Mouse (Mus musculus): ENCODE data around the gene Trp53bp2. TPM values are rescaled to one million over a fixed set of nuclear protein-coding genes. Genes with fewer than 3 reads are reported as not detected.
A peak's percentile ranks its signal among the peaks of the same experiment; 100 is the strongest.

Trp53bp2 gene
- polyA plus RNA-seq, 1 experiment from 2014 or later = 12.3 TPM

DNA sequence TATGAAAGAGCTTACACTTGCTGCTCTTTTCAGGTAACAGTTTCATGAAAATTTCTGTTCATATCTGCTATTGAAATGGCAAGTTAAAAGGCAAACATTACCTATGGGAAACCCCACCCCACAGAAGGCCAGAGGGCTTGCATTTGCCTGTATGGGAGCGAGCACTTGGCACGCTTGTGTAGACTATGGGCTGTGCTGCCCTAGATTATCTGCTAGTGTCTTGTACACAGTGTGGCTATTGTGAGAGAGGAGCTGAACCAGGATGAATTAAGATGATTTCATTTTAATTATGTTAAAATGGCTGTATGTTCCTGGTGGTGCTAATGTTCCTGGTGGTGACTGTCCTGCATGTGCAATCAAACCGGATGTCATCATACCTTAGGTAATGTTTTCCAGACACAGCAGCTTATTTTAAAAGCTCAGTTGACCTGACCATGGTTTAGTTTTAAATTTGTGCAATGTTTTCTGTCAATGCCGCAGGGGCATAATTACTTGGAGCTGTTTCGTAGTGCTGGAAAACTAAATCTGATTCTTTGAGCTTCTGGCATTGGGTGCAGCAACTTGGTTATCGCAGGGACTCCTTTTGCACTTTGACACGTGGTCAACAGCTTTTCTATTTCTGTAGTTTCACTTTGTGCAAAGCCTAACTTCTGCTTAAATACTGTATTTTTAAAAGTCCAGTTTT is 3.8 kb downstream of the Trp53bp2 start:
- ATAC-seq (replicated peaks; ENCODE audit: low FRiP score) (no peak), DNase-seq (ENCODE audit: low spot score) (no peak)
- 66% methylated on average over 7 of the region's 7 CpGs for WGBS
- Histone ChIP-seq H3K9me3 (ENCODE audit: control insufficient read depth, low read length) (no peaks in the 10 kb centered on the region), H3K4me1 (replicated peaks; ENCODE audit: control insufficient read depth, insufficient read depth, low read length) (peaks cover 7% of the 10 kb centered on the region), H3K4me3 (ENCODE audit: low read depth, low read length) (no peak overlapping the region), H3K36me3 (ENCODE audit: control insufficient read depth, insufficient read depth, low read length) (no peaks in the 10 kb centered on the region), H3K27me3 (replicated peaks; ENCODE audit: control insufficient read depth, insufficient read depth, low read length) (no peaks in the 10 kb centered on the region), H3K9ac (ENCODE audit: low read depth, low read length) (no peak overlapping the region), H3K4me2 (peak overlapping the region; percentile 10; the same call in 1 of the 2 replicates), H3K27ac (ENCODE audit: low read depth, low read length) (no peak overlapping the region)

DNA sequence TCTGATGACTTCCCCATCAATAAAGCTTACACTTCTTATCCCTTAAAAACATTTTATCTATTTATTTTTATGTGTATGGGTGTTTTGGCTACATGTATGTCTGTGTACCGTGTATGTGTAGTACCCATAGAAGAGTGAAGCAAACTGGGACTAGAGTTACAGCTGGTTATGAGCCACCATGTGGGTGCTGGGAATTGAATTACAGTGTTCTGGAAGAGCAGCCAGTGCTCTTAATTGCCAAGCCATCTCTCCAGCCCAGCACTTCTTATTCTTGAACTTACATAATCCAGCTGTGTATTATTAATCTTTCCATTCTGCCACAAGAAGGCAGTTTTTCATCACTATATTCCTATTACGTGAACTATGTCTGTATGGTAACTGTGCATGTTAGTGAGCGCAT is 10.5 kb downstream of the Trp53bp2 start:
- H3K9ac ChIP-seq (ENCODE audit: low read depth, low read length) = no peak overlapping the region
- no peaks in the 10 kb centered on the region for H3K9me3 ChIP-seq (ENCODE audit: control insufficient read depth, low read length)
- no peak for ATAC-seq (replicated peaks; ENCODE audit: low FRiP score)
- no peak overlapping the region for H3K4me3 ChIP-seq (ENCODE audit: low read depth, low read length)
- no peak overlapping the region for H3K4me2 ChIP-seq
- 81% methylated on average over 3 of the region's 3 CpGs for WGBS
- no peaks in the 10 kb centered on the region for H3K27me3 ChIP-seq (replicated peaks; ENCODE audit: control insufficient read depth, insufficient read depth, low read length)
- no peaks in the 10 kb centered on the region for H3K36me3 ChIP-seq (ENCODE audit: control insufficient read depth, insufficient read depth, low read length)
- H3K27ac ChIP-seq (ENCODE audit: low read depth, low read length) = no peak overlapping the region
- no peak for DNase-seq (ENCODE audit: low spot score)
- H3K4me1 ChIP-seq (replicated peaks; ENCODE audit: control insufficient read depth, insufficient read depth, low read length) = no peaks in the 10 kb centered on the region

DNA sequence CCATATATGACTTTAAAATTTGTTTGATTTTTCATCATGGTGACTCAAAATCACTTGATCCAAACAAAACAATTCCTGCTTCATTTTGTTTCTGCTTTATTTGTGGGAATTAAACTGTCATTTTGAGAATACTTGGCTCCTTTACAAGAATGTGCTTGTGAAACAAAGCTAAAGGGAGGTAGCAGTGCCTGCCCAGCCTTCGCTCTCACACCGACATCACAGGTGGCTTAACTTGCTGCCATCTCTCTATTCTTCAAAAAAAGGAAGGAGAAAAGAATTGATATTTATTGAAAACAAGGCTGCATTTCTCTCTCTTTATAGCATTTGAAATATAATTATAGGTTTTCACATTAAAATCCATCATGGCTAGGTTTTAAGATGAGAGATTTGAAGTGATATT is 15.3 kb downstream of the Trp53bp2 start:
- ATAC-seq (replicated peaks; ENCODE audit: low FRiP score) = no peak
- H3K9me3 ChIP-seq (ENCODE audit: control insufficient read depth, low read length) = no peaks in the 10 kb centered on the region

DNA sequence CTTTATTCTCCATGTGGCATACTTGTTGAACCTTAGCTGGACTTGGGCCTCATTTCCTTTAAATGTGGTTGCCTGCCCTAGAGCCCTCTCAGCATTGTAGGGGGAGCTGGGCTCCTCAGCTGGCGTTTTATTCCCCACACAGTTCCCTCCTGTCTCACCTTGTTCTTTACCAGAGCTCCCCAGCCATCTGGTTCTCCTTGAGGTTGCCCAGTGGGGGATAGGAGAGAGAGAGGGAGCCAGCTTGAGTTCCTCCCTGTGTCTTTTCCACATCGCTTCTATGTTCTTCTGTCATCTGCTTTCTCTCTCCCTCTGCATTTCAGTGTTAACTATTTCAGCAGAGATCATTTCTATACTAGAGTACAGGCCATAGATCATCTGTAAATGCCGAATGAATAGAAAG is 16.2 kb downstream of the Trp53bp2 start:
- Histone ChIP-seq H3K4me2 (no peak overlapping the region), H3K4me3 (ENCODE audit: low read depth, low read length) (no peak overlapping the region), H3K27me3 (replicated peaks; ENCODE audit: control insufficient read depth, insufficient read depth, low read length) (no peaks in the 10 kb centered on the region), H3K4me1 (replicated peaks; ENCODE audit: control insufficient read depth, insufficient read depth, low read length) (peaks cover 7% of the 10 kb centered on the region; the same call in 1 of the 2 replicates), H3K9ac (ENCODE audit: low read depth, low read length) (no peak overlapping the region), H3K36me3 (ENCODE audit: control insufficient read depth, insufficient read depth, low read length) (no peaks in the 10 kb centered on the region), H3K27ac (ENCODE audit: low read depth, low read length) (no peak overlapping the region), H3K9me3 (ENCODE audit: control insufficient read depth, low read length) (no peaks in the 10 kb centered on the region)
- ATAC-seq (replicated peaks; ENCODE audit: low FRiP score) (no peak), DNase-seq (ENCODE audit: low spot score) (no peak)
- 77% methylated on average over 3 of the region's 3 CpGs for WGBS

More for the DNA sequence above, 15.3 kb downstream of the Trp53bp2 start:
- Histone ChIP-seq H3K27ac (ENCODE audit: low read depth, low read length) (no peak overlapping the region), H3K9ac (ENCODE audit: low read depth, low read length) (no peak overlapping the region), H3K4me2 (no peak overlapping the region), H3K36me3 (ENCODE audit: control insufficient read depth, insufficient read depth, low read length) (no peaks in the 10 kb centered on the region), H3K4me3 (ENCODE audit: low read depth, low read length) (no peak overlapping the region), H3K4me1 (replicated peaks; ENCODE audit: control insufficient read depth, insufficient read depth, low read length) (peaks cover 7% of the 10 kb centered on the region; the same call in 1 of the 2 replicates), H3K27me3 (replicated peaks; ENCODE audit: control insufficient read depth, insufficient read depth, low read length) (no peaks in the 10 kb centered on the region)
- 92% methylated on average over 2 of the region's 2 CpGs for WGBS
- no peak for DNase-seq (ENCODE audit: low spot score)

DNA sequence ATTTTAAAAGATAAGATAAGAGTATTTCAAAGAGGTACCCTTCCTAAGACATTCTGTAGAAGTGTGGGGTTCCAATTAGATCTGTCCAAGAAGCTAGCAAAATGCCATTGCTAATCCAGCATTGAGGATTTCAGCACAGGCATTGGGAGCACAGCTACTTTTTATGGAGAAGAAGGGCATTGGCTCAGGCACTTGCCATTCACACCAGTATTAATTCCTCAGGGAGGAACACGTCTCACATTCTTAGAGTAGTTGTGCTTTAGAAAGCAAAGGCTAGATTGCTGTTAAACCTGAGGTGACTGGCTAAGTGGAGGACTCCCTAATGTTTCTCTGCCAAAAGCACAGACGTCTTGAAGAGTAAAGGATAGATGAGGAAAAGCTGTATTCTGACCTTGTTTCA is 17.5 kb downstream of the Trp53bp2 start:
- Histone ChIP-seq H3K4me2 (no peak overlapping the region), H3K4me1 (replicated peaks; ENCODE audit: control insufficient read depth, insufficient read depth, low read length) (peaks cover 7% of the 10 kb centered on the region; the same call in 1 of the 2 replicates), H3K9me3 (ENCODE audit: control insufficient read depth, low read length) (no peaks in the 10 kb centered on the region), H3K9ac (ENCODE audit: low read depth, low read length) (no peak overlapping the region), H3K4me3 (ENCODE audit: low read depth, low read length) (no peak overlapping the region), H3K27me3 (replicated peaks; ENCODE audit: control insufficient read depth, insufficient read depth, low read length) (no peaks in the 10 kb centered on the region), H3K27ac (ENCODE audit: low read depth, low read length) (no peak overlapping the region), H3K36me3 (ENCODE audit: control insufficient read depth, insufficient read depth, low read length) (no peaks in the 10 kb centered on the region; the same call in 1 of the 2 replicates)
- ATAC-seq (replicated peaks; ENCODE audit: low FRiP score) (no peak), DNase-seq (ENCODE audit: low spot score) (no peak)
- 67% methylated on average over 2 of the region's 2 CpGs for WGBS

DNA sequence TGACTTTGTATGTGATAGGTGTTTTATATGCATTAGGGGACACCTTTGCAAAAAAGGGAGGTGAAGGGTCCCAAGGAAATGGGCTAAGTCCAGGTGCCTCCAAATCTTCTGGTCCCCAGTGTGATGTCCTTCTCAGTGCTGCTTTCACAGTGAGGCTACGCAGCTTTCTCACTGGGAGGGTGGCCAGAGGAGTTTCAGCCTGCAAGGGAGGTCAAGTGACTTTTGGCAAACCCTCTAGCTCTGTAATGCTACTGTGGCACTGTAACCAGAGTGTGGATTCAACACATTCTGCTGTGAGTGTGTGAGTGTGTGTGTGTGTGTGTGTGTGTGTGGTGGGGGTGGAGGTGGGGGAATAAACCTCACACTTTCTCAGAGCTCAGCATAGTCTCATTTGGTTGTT is 18.5 kb downstream of the Trp53bp2 start:
- no peak overlapping the region for H3K27ac ChIP-seq (ENCODE audit: low read depth, low read length)
- ATAC-seq (replicated peaks; ENCODE audit: low FRiP score) (no peak), DNase-seq (ENCODE audit: low spot score) (no peak)
- H3K27me3 ChIP-seq (replicated peaks; ENCODE audit: control insufficient read depth, insufficient read depth, low read length) = no peaks in the 10 kb centered on the region
- H3K4me3 ChIP-seq (ENCODE audit: low read depth, low read length) = no peak overlapping the region
- no peaks in the 10 kb centered on the region for H3K9me3 ChIP-seq (ENCODE audit: control insufficient read depth, low read length)
- H3K4me2 ChIP-seq = no peak overlapping the region
- peaks cover 7% of the 10 kb centered on the region; the same call in 1 of the 2 replicates for H3K4me1 ChIP-seq (replicated peaks; ENCODE audit: control insufficient read depth, insufficient read depth, low read length)
- 83% methylated on average over 1 of the region's 1 CpGs for WGBS
- peaks cover 5% of the 10 kb centered on the region; the same call in 1 of the 2 replicates for H3K36me3 ChIP-seq (ENCODE audit: control insufficient read depth, insufficient read depth, low read length)
- no peak overlapping the region for H3K9ac ChIP-seq (ENCODE audit: low read depth, low read length)

DNA sequence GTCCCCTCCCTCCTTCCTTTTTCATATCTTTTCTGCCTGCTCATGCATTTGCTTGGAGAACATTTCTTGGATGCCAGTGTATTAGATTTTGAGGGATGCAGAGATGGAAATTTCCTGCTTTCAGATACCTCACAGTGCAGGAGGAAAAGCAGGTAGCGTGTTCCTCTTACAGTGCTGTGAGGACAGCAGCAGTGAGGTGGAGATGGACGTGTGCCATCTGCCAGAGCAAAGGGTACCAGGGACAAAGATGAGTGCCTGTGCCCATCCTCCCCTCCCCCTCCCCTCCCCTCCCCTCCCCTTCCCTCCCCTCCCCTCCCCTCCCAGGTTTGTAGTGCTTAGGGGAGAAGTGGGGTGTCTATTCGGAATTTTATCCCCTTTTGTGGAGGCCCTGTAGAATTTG is 20.9 kb downstream of the Trp53bp2 start:
- 90% methylated on average over 3 of the region's 3 CpGs for WGBS
- H3K9me3 ChIP-seq (ENCODE audit: control insufficient read depth, low read length) = no peaks in the 10 kb centered on the region
- ATAC-seq (replicated peaks; ENCODE audit: low FRiP score) = no peak

DNA sequence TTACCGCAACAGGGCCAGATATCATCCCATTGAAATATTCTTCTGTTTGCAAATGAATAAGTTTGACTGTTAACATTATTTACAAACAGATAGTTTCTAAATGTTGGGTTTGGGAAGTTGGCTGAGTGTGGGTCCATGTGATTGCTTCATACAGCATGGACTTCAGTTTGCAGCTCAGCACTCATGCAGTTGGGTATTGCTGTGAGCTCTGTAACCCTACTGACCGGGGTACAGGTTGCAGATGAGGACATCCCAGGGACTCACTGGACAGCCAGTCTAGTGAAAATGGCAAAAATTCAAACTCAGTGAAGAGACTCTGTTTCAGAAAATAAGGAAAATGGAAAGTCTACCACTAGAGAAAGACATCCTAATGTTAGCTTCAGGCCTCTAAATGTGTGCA is 21.7 kb downstream of the Trp53bp2 start:
- 93% methylated on average over 2 of the region's 2 CpGs for WGBS
- H3K36me3 ChIP-seq (ENCODE audit: control insufficient read depth, insufficient read depth, low read length) = peaks cover 5% of the 10 kb centered on the region; the same call in 1 of the 2 replicates

More for the DNA sequence above, 20.9 kb downstream of the Trp53bp2 start:
- H3K4me1 ChIP-seq (replicated peaks; ENCODE audit: control insufficient read depth, insufficient read depth, low read length) = peaks cover 7% of the 10 kb centered on the region; the same call in 1 of the 2 replicates
- H3K9ac ChIP-seq (ENCODE audit: low read depth, low read length) = no peak overlapping the region
- no peak overlapping the region for H3K27ac ChIP-seq (ENCODE audit: low read depth, low read length)
- DNase-seq (ENCODE audit: low spot score) = no peak
- peaks cover 5% of the 10 kb centered on the region; the same call in 1 of the 2 replicates for H3K36me3 ChIP-seq (ENCODE audit: control insufficient read depth, insufficient read depth, low read length)
- no peak overlapping the region for H3K4me3 ChIP-seq (ENCODE audit: low read depth, low read length)
- H3K27me3 ChIP-seq (replicated peaks; ENCODE audit: control insufficient read depth, insufficient read depth, low read length) = no peaks in the 10 kb centered on the region
- no peak overlapping the region for H3K4me2 ChIP-seq

DNA sequence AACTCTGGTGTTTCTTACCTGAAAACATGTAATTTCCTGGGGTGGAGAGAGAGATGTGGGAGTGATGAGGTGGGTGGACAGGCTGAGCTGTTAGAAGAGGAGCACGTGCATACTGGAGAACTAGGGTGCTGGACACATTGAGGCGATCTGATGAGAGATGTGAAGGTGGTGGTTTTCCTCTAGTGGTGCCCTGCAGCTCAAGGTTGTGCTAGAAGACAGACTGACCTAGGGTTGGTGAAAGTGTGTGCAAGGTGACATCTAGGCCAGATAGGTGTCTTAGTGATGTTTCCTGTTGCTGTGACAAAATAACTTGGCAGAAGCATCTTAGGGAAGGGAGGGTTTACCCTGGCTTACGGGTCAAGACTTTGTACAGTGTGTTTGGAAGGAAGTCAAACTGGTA is 23.1 kb downstream of the Trp53bp2 start:
- no peaks in the 10 kb centered on the region for H3K27me3 ChIP-seq (replicated peaks; ENCODE audit: control insufficient read depth, insufficient read depth, low read length)
- H3K36me3 ChIP-seq (ENCODE audit: control insufficient read depth, insufficient read depth, low read length) = peaks cover 5% of the 10 kb centered on the region; the same call in 1 of the 2 replicates
- H3K9ac ChIP-seq (ENCODE audit: low read depth, low read length) = no peak overlapping the region
- no peaks in the 10 kb centered on the region for H3K9me3 ChIP-seq (ENCODE audit: control insufficient read depth, low read length)
- H3K4me2 ChIP-seq = no peak overlapping the region
- ATAC-seq (replicated peaks; ENCODE audit: low FRiP score) (no peak), DNase-seq (ENCODE audit: low spot score) (no peak)
- WGBS = 84% methylated on average over 3 of the region's 3 CpGs
- H3K27ac ChIP-seq (ENCODE audit: low read depth, low read length) = no peak overlapping the region
- H3K4me1 ChIP-seq (replicated peaks; ENCODE audit: control insufficient read depth, insufficient read depth, low read length) = no peaks in the 10 kb centered on the region
- no peak overlapping the region for H3K4me3 ChIP-seq (ENCODE audit: low read depth, low read length)

More for the DNA sequence above, 21.7 kb downstream of the Trp53bp2 start:
- DNase-seq (ENCODE audit: low spot score) (no peak), ATAC-seq (replicated peaks; ENCODE audit: low FRiP score) (no peak)
- Histone ChIP-seq H3K27me3 (replicated peaks; ENCODE audit: control insufficient read depth, insufficient read depth, low read length) (no peaks in the 10 kb centered on the region), H3K27ac (ENCODE audit: low read depth, low read length) (no peak overlapping the region), H3K4me3 (ENCODE audit: low read depth, low read length) (no peak overlapping the region), H3K4me1 (replicated peaks; ENCODE audit: control insufficient read depth, insufficient read depth, low read length) (peaks cover 5% of the 10 kb centered on the region; the same call in 1 of the 2 replicates), H3K9me3 (ENCODE audit: control insufficient read depth, low read length) (no peaks in the 10 kb centered on the region), H3K9ac (ENCODE audit: low read depth, low read length) (no peak overlapping the region), H3K4me2 (no peak overlapping the region)

Measured in liver, embryonic 11.5 days (tissue).